Mouse (Mus musculus): Measurements from ENCODE around the gene Rap2c. TPM values are rescaled to one million over a fixed set of nuclear protein-coding genes. Genes with fewer than 3 reads are reported as not detected.

Gene Rap2c
- polyA plus RNA-seq, 1 experiment from 2014 or later: 18.4 TPM

- Histone ChIP-seq H3K4me2 (replicated peaks; ENCODE audit: low read depth) (no peak overlapping the region), H3K27ac (ENCODE audit: low read depth, low read length) (peak overlapping the region; percentile 71), H3K9ac (ENCODE audit: low read depth, low read length) (no peak overlapping the region), H3K27me3 (replicated peaks; ENCODE audit: control insufficient read depth, insufficient read depth, low read length) (no peaks in the 10 kb centered on the region), H3K9me3 (ENCODE audit: control insufficient read depth) (no peaks in the 10 kb centered on the region), H3K4me1 (replicated peaks; ENCODE audit: control insufficient read depth, insufficient read depth, low read length) (no peaks in the 10 kb centered on the region), H3K4me3 (ENCODE audit: low read depth, low read length) (no peak overlapping the region), H3K36me3 (ENCODE audit: control insufficient read depth, insufficient read depth) (no peaks in the 10 kb centered on the region)
- WGBS: 65% methylated on average over 5 of the region's 5 CpGs
- no peak for TF ChIP-seq CTCF (IDR thresholded peaks at IDR 0.05; ENCODE audit: low read depth)
- peak; percentile 77 for ATAC-seq
Observed at GRCm38 (mm10) chrX:51058317-51058716, 40.5 kb upstream of the Rap2c start.

GRCm38 (mm10) chrX:51051680-51052461 is 34.1 kb upstream of the Rap2c start:
- peak; percentile 95 for ATAC-seq
- TF ChIP-seq CTCF (IDR thresholded peaks at IDR 0.05; ENCODE audit: low read depth): no peak
- Histone ChIP-seq H3K4me2 (replicated peaks; ENCODE audit: low read depth) (no peak overlapping the region), H3K9ac (ENCODE audit: low read depth, low read length) (no peak overlapping the region), H3K27ac (ENCODE audit: low read depth, low read length) (peak overlapping the region; percentile 57; the same call in 1 of the 2 replicates), H3K4me3 (ENCODE audit: low read depth, low read length) (no peak overlapping the region), H3K4me1 (replicated peaks; ENCODE audit: control insufficient read depth, insufficient read depth, low read length) (no peaks in the 10 kb centered on the region), H3K36me3 (ENCODE audit: control insufficient read depth, insufficient read depth) (no peaks in the 10 kb centered on the region), H3K27me3 (replicated peaks; ENCODE audit: control insufficient read depth, insufficient read depth, low read length) (no peaks in the 10 kb centered on the region), H3K9me3 (ENCODE audit: control insufficient read depth) (no peaks in the 10 kb centered on the region)
- 39% methylated on average over 3 of the region's 3 CpGs for WGBS

GRCm38 (mm10) chrX:51035678-51036209 is 17.9 kb upstream of the Rap2c start:
- H3K36me3 ChIP-seq (ENCODE audit: control insufficient read depth, insufficient read depth): no peaks in the 10 kb centered on the region
- no peaks in the 10 kb centered on the region for H3K27me3 ChIP-seq (replicated peaks; ENCODE audit: control insufficient read depth, insufficient read depth, low read length)
- H3K4me2 ChIP-seq (replicated peaks; ENCODE audit: low read depth): no peak overlapping the region
- 40% methylated on average over 7 of the region's 7 CpGs for WGBS
- H3K4me1 ChIP-seq (replicated peaks; ENCODE audit: control insufficient read depth, insufficient read depth, low read length): no peaks in the 10 kb centered on the region
- no peak for TF ChIP-seq CTCF (IDR thresholded peaks at IDR 0.05; ENCODE audit: low read depth)
- no peak for ATAC-seq
- no peak overlapping the region for H3K4me3 ChIP-seq (ENCODE audit: low read depth, low read length)
- no peak overlapping the region for H3K9ac ChIP-seq (ENCODE audit: low read depth, low read length)
- H3K9me3 ChIP-seq (ENCODE audit: control insufficient read depth): no peaks in the 10 kb centered on the region
- no peak overlapping the region for H3K27ac ChIP-seq (ENCODE audit: low read depth, low read length)

- 38% methylated on average over 2 of the region's 2 CpGs for WGBS
- peak overlapping the region; percentile 62; the same call in 1 of the 2 replicates for H3K4me2 ChIP-seq (replicated peaks; ENCODE audit: low read depth)
- no peak overlapping the region for H3K9ac ChIP-seq (ENCODE audit: low read depth, low read length)
- ATAC-seq: peak; percentile 8; the same call in 1 of the 2 replicates
- H3K4me1 ChIP-seq (replicated peaks; ENCODE audit: control insufficient read depth, insufficient read depth, low read length): no peaks in the 10 kb centered on the region
- H3K27me3 ChIP-seq (replicated peaks; ENCODE audit: control insufficient read depth, insufficient read depth, low read length): no peaks in the 10 kb centered on the region
- H3K4me3 ChIP-seq (ENCODE audit: low read depth, low read length): no peak overlapping the region
- H3K36me3 ChIP-seq (ENCODE audit: control insufficient read depth, insufficient read depth): no peaks in the 10 kb centered on the region
- no peak overlapping the region for H3K27ac ChIP-seq (ENCODE audit: low read depth, low read length)
- no peaks in the 10 kb centered on the region for H3K9me3 ChIP-seq (ENCODE audit: control insufficient read depth)
- peak; percentile 69 for TF ChIP-seq CTCF (IDR thresholded peaks at IDR 0.05; ENCODE audit: low read depth)
Observed at GRCm38 (mm10) chrX:51019884-51020283, 2.1 kb upstream of the Rap2c start.

- H3K4me1 ChIP-seq (replicated peaks; ENCODE audit: control insufficient read depth, insufficient read depth, low read length): no peaks in the 10 kb centered on the region
- peak overlapping the region; percentile 55 for H3K4me3 ChIP-seq (ENCODE audit: low read depth, low read length)
- peak; percentile 92 for ATAC-seq
- H3K4me2 ChIP-seq (replicated peaks; ENCODE audit: low read depth): peak overlapping the region; percentile 62
- no peaks in the 10 kb centered on the region for H3K27me3 ChIP-seq (replicated peaks; ENCODE audit: control insufficient read depth, insufficient read depth, low read length)
- WGBS: 13% methylated on average over 22 of the region's 32 CpGs
- peak overlapping the region; percentile 75 for H3K9ac ChIP-seq (ENCODE audit: low read depth, low read length)
- no peak for TF ChIP-seq CTCF (IDR thresholded peaks at IDR 0.05; ENCODE audit: low read depth)
- H3K27ac ChIP-seq (ENCODE audit: low read depth, low read length): peak overlapping the region; percentile 96
- H3K9me3 ChIP-seq (ENCODE audit: control insufficient read depth): no peaks in the 10 kb centered on the region
- H3K36me3 ChIP-seq (ENCODE audit: control insufficient read depth, insufficient read depth): no peaks in the 10 kb centered on the region
Observed at GRCm38 (mm10) chrX:51018786-51019179, 965 bp upstream of the Rap2c start.

DNA sequence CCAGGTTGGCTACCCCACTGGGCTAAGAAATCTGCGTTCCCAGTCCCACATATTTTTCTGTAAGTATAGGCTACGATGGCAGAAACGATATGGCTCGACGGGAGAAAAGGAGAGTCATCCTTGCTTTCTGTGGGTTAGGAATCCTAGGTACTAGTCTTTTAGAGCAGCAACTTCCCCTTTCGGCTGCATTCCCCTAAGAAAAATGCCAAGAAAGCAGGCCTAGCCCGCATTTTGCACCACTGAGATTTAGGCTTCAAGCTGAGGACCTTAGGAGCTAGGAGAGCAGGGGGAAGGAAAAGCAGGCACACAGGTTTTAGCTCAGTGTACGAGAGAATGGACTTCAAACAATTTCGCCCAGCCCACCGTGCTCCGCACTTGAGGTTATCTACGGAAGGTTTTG is 892 bp downstream of the Rap2c start:
- WGBS: 24% methylated on average over 12 of the region's 12 CpGs
- H3K9me3 ChIP-seq (ENCODE audit: control insufficient read depth): no peaks in the 10 kb centered on the region
- no peaks in the 10 kb centered on the region for H3K4me1 ChIP-seq (replicated peaks; ENCODE audit: control insufficient read depth, insufficient read depth, low read length)
- peak overlapping the region; percentile 62 for H3K4me2 ChIP-seq (replicated peaks; ENCODE audit: low read depth)
- peak overlapping the region; percentile 45 for H3K9ac ChIP-seq (ENCODE audit: low read depth, low read length)
- no peak overlapping the region for H3K27ac ChIP-seq (ENCODE audit: low read depth, low read length)
- H3K4me3 ChIP-seq (ENCODE audit: low read depth, low read length): peak overlapping the region; percentile 55
- no peak for TF ChIP-seq CTCF (IDR thresholded peaks at IDR 0.05; ENCODE audit: low read depth)
- no peak for ATAC-seq
- H3K36me3 ChIP-seq (ENCODE audit: control insufficient read depth, insufficient read depth): no peaks in the 10 kb centered on the region
- no peaks in the 10 kb centered on the region for H3K27me3 ChIP-seq (replicated peaks; ENCODE audit: control insufficient read depth, insufficient read depth, low read length)

Data from intestine, postnatal 0 days (tissue).